Mouse (Mus musculus) heart, postnatal 0 days (tissue): Measurements from ENCODE around the gene Hsp90aa1. TPM values are rescaled to one million over a fixed set of nuclear protein-coding genes. Genes with fewer than 3 reads are reported as not detected.
"Not testable (repeated sequence)": the region's sequence is repeated elsewhere in the genome, so short reads cannot be mapped to it uniquely, and the experiment has no call there.

Experiments
- ATAC-seq: fragments of 200-750 bp; cut with Nextera tagmentation; 2 replicates; pipeline ENCODE4 v1.8.0; 2017; ENCODE audit warnings: low read depth, moderate number of reproducible peaks, moderate library complexity; ENCODE audit not compliant: insufficient read depth
- DNase-seq: peaks from one replicate; pipeline ENCODE4 v3.0.0-alpha.2; 2016; ENCODE audit warnings: low spot score
- H3K27ac ChIP-seq: fragments of 300-500 bp; sonication (generic); 2 replicates; pipeline ENCODE4 v1.5.1; 2014; ENCODE audit warnings: low read depth, mild to moderate bottlenecking
- H3K27me3 ChIP-seq: fragments of 300-500 bp; sonication (generic); 2 replicates; pipeline ENCODE4 v1.6.1; 2014; ENCODE audit warnings: low read length, mixed read lengths; ENCODE audit not compliant: control insufficient read depth, insufficient read depth
- H3K36me3 ChIP-seq: fragments of 300-500 bp; sonication (generic); replicated peaks from 2 replicates; pipeline ENCODE4 v1.6.1; 2014; ENCODE audit warnings: low read length, mixed read lengths; ENCODE audit not compliant: control insufficient read depth, insufficient read depth
- H3K4me1 ChIP-seq: fragments of 300-500 bp; sonication (generic); 2 replicates; pipeline ENCODE4 v1.6.1; 2014; ENCODE audit warnings: antibody characterized with exemption; ENCODE audit not compliant: control insufficient read depth, insufficient read depth
- H3K4me2 ChIP-seq: fragments of 300-500 bp; sonication (generic); 2 replicates; pipeline ENCODE4 v1.6.1; 2014; ENCODE audit warnings: low read depth, mild to moderate bottlenecking, low read length, moderate library complexity
- H3K4me3 ChIP-seq: fragments of 300-500 bp; sonication (generic); 2 replicates; pipeline ENCODE4 v1.5.1; 2014; ENCODE audit warnings: low read depth, low read length
- H3K9ac ChIP-seq: fragments of 300-500 bp; sonication (generic); replicated peaks from 2 replicates; pipeline ENCODE4 v1.6.1; 2014; ENCODE audit warnings: low read depth, low read length, mixed read lengths
- H3K9me3 ChIP-seq: fragments of 300-500 bp; sonication (generic); replicated peaks from 2 replicates; pipeline ENCODE4 v1.6.1; 2016; ENCODE audit warnings: low read length; ENCODE audit not compliant: control insufficient read depth
- CTCF ChIP-seq: IDR thresholded peaks from 2 replicates; pipeline ENCODE4 v1.5.1; 2016; ENCODE audit warnings: antibody characterized with exemption, control low read depth, low read depth
- EP300 ChIP-seq: IDR thresholded peaks from 2 replicates; pipeline ENCODE4 v1.6.1; 2016; ENCODE audit warnings: antibody characterized with exemption, low read depth
- WGBS: fragments of 180-500 bp; shearing (Covaris S2); extraction: QIAGEN DNeasy Blood & Tissue Kit; methylation state at CpG from one replicate; pipeline ENCODE4 v1.1.7; 2014; 5-methylcytosine and 5-hydroxymethylcytosine counted together
- polyA plus RNA-seq: library from polyadenylated mRNA; unstranded; fragments of >200 nt; fragmentation: Nextera tagmentation; extraction: Ambion mirVana; gene quantifications from 2 replicates; pipeline ENCODE4 v1.2.1, GENCODE M21; 2015
- total RNA-seq: library from RNA; depleted of rRNA; stranded (reverse); fragments of >200 nt; gene quantifications from 2 replicates; pipeline ENCODE4 v1.2.3, GENCODE M21; 2014; ENCODE audit warnings: low replicate concordance

The Hsp90aa1 gene
- total and polyA plus RNA-seq, 2 experiments from 2014 or later, result 181 to 258 TPM

- DNase-seq (no peak), ATAC-seq (no peak)
- 0 out of 2 replicates have a peak overlapping the region, but pooled peaks have one; percentile 6 for H3K27ac ChIP-seq
- H3K4me1 ChIP-seq, result peaks cover 17% of the 10 kb centered on the region
- TF ChIP-seq EP300 (no peak), CTCF (no peak)
- H3K27me3 ChIP-seq, result no peaks in the 10 kb centered on the region
- H3K4me3 ChIP-seq, result no peak overlapping the region
- H3K4me2 ChIP-seq, result no peak overlapping the region
- H3K9ac ChIP-seq, result no peak overlapping the region
- 89% methylated on average over 6 of the region's 6 CpGs for WGBS
- H3K36me3 ChIP-seq, result peaks cover 52% of the 10 kb centered on the region
- H3K9me3 ChIP-seq, result no peaks in the 10 kb centered on the region
Observed at GRCm38 (mm10) chr12:110689919-110690643, 12.4 kb downstream of the Hsp90aa1 start.

GRCm38 (mm10) chr12:110688921-110689320 lies 13.6 kb downstream of the Hsp90aa1 start:
- not testable (repeated sequence) for DNase-seq, H3K27me3 ChIP-seq, H3K9ac ChIP-seq, H3K9me3 ChIP-seq, ATAC-seq, H3K4me3 ChIP-seq, H3K4me2 ChIP-seq
- Histone ChIP-seq H3K36me3 (peaks cover 46% of the 10 kb centered on the region), H3K27ac (peak overlapping the region; percentile 91), H3K4me1 (peaks cover 11% of the 10 kb centered on the region)
- WGBS, result 89% methylated on average over 3 of the region's 3 CpGs

- H3K9me3 ChIP-seq, result no peaks in the 10 kb centered on the region
- ATAC-seq, result peak; percentile 93
- H3K27me3 ChIP-seq, result no peaks in the 10 kb centered on the region
- H3K36me3 ChIP-seq, result peaks cover 38% of the 10 kb centered on the region
- no peak overlapping the region for H3K4me3 ChIP-seq
- TF ChIP-seq EP300 (peak; percentile 72), CTCF (no peak)
- H3K9ac ChIP-seq, result no peak overlapping the region
- WGBS, result 30% methylated on average over 12 of the region's 12 CpGs
- peak overlapping the region; percentile 19; the same call in 1 of the 2 replicates for H3K4me2 ChIP-seq
- peak; percentile 91 for DNase-seq
- H3K4me1 ChIP-seq, result peaks cover 11% of the 10 kb centered on the region
- H3K27ac ChIP-seq, result peak overlapping the region; percentile 91
Observed at GRCm38 (mm10) chr12:110687894-110688734, 14.4 kb downstream of the Hsp90aa1 start.

- TF ChIP-seq CTCF, result no peak
- no peak for TF ChIP-seq EP300
- no peaks in the 10 kb centered on the region for H3K36me3 ChIP-seq
- WGBS, result no CpG with 5 or more reads among the region's 1 CpGs
- H3K9ac ChIP-seq, result no peak overlapping the region
- H3K27me3 ChIP-seq, result no peaks in the 10 kb centered on the region
- H3K4me1 ChIP-seq, result peaks cover 18% of the 10 kb centered on the region
- H3K4me2 ChIP-seq, result no peak overlapping the region
- no peaks in the 10 kb centered on the region for H3K9me3 ChIP-seq
- H3K27ac ChIP-seq, result no peak overlapping the region
- ATAC-seq (no peak), DNase-seq (no peak)
- H3K4me3 ChIP-seq, result no peak overlapping the region
Observed at GRCm38 (mm10) chr12:110683580-110683979, 18.9 kb downstream of the Hsp90aa1 start.

- Histone ChIP-seq H3K4me2 (no peak within 1 kb of the TSS), H3K9me3 (no peaks in the 10 kb centered on the region), H3K9ac (no peak within 1 kb of the TSS), H3K4me1 (peaks cover 12% of the 10 kb centered on the region; the same call in 1 of the 2 replicates), H3K27ac (no peak within 1 kb of the TSS), H3K36me3 (no peaks in the 10 kb centered on the region), H3K4me3 (no peak within 1 kb of the TSS), H3K27me3 (no peaks in the 10 kb centered on the region)
- DNase-seq (no peak), ATAC-seq (no peak)
- WGBS, result 72% methylated on average over 9 of the region's 9 CpGs
- TF ChIP-seq CTCF (no peak), EP300 (no peak)
Observed at GRCm38 (mm10) chr12:110682561-110683299, 19.8 kb downstream of the Hsp90aa1 start, which contains the start of gene 1700001K19Rik. 1700001K19Rik (minus strand) TSS chr12:110682619.
